Mouse (Mus musculus) G1E (cell line): ENCODE measurements around the gene Zfp36l1.

Experiments
- CTCF ChIP-seq: IDR thresholded peaks from 2 replicates; pipeline ENCODE4 v1.5.1; 2012; ENCODE audit warnings: low read depth, low read length, inconsistent platforms, mixed read lengths
- GATA1 ChIP-seq: IDR thresholded peaks from 2 replicates; pipeline ENCODE4 v1.6.1; 2012; ENCODE audit warnings: borderline replicate concordance, low read length, inconsistent platforms, mixed read lengths
- GATA2 ChIP-seq: IDR thresholded peaks from 2 replicates; pipeline ENCODE4 v1.6.1; 2012; ENCODE audit warnings: low read depth, low read length, inconsistent platforms, borderline replicate concordance
- POLR2AphosphoS5 ChIP-seq: IDR thresholded peaks from 2 replicates; pipeline ENCODE4 v1.6.1; 2012; ENCODE audit warnings: low read depth, low read length, inconsistent platforms; ENCODE audit not compliant: insufficient replicate concordance
- TAL1 ChIP-seq: conservative IDR thresholded peaks from 2 replicates; pipeline ENCODE4 v1.6.1; 2012; ENCODE audit warnings: low read depth, low read length, inconsistent platforms, mixed read lengths

GRCm38 (mm10) chr12:80121438-80121837 lies 8.6 kb upstream of the Zfp36l1 start:
- no peak for TF ChIP-seq CTCF
- TF ChIP-seq GATA1, result no peak
- no peak for TF ChIP-seq POLR2AphosphoS5
- TF ChIP-seq TAL1, result no peak
- no peak for TF ChIP-seq GATA2
